In the genomic region with DNA sequence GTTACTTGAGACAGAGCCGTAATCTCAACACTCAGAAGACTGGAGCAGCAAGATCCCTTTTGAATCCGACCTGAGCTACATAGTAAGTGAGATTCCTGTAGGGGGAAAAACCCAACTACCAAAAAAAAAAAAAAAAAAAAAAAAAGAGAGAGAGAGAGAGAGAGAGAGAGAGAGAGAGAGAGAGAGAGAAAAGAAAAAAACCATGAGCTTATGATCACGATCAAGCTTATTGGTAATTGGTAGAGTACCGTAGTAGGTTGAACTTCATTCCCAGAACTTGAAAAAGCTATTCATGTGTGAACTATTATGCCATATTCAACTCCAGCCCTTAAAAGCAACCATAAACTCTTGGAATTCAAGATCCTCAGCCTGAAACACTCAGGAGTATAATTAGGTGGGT, we compare ENCODE assay signal across 8 mouse cellular contexts. TPM values are rescaled to one million over a fixed set of nuclear protein-coding genes. Genes with fewer than 3 reads are reported as not detected.
DNase-seq lines count a peak whose midpoint lies in the region; ATAC-seq lines count a peak whose summit lies in the region.

No protein-coding gene starts in this region.

- no peaks in the 10 kb centered on the region for H3K36me3 ChIP-seq in lung, embryonic 16.5 days (ENCODE audit: control insufficient read depth, insufficient read depth, low read length)
- H3K36me3 ChIP-seq in embryonic facial prominence, embryonic 14.5 days (ENCODE audit: control insufficient read depth, insufficient read depth, low read length) = no peaks in the 10 kb centered on the region
- no peaks in the 10 kb centered on the region for H3K36me3 ChIP-seq in intestine, embryonic 14.5 days (ENCODE audit: control insufficient read depth, insufficient read depth, low read length)
- H3K36me3 ChIP-seq in neural tube, embryonic 12.5 days = no peaks in the 10 kb centered on the region

- H3K4me2 ChIP-seq in lung, embryonic 16.5 days (ENCODE audit: low read depth, low read length) = peak overlapping the region; percentile 71
- H3K4me2 ChIP-seq in embryonic facial prominence, embryonic 14.5 days (ENCODE audit: low read depth, low read length) = peak overlapping the region; percentile 58
- peak overlapping the region; percentile 71 for H3K4me2 ChIP-seq in intestine, embryonic 14.5 days (ENCODE audit: low read length)
- peak overlapping the region; percentile 77 for H3K4me2 ChIP-seq in neural tube, embryonic 12.5 days (replicated peaks)

- peaks cover 53% of the 10 kb centered on the region for H3K4me1 ChIP-seq in lung, embryonic 16.5 days (replicated peaks; ENCODE audit: control insufficient read depth, insufficient read depth, low read length)
- H3K4me1 ChIP-seq in embryonic facial prominence, embryonic 14.5 days (ENCODE audit: control insufficient read depth, insufficient read depth, low read length) = peaks cover 71% of the 10 kb centered on the region
- H3K4me1 ChIP-seq in intestine, embryonic 14.5 days (replicated peaks; ENCODE audit: control insufficient read depth, insufficient read depth, low read length) = peaks cover 51% of the 10 kb centered on the region
- H3K4me1 ChIP-seq in neural tube, embryonic 12.5 days = peaks cover 24% of the 10 kb centered on the region

- intact Hi-C loops in gastrocnemius, postnatal 14 days (cut with DNase I; ENCODE audit: low total_unique reads) = no loop called here

- no peaks in the 10 kb centered on the region for H3K27me3 ChIP-seq in lung, embryonic 16.5 days (ENCODE audit: control insufficient read depth, insufficient read depth, low read depth, low read length)
- H3K27me3 ChIP-seq in embryonic facial prominence, embryonic 14.5 days (replicated peaks; ENCODE audit: control insufficient read depth, insufficient read depth, low read length) = no peaks in the 10 kb centered on the region
- 0 out of 2 replicates have a peak, but pooled peaks cover 11% of the 10 kb centered on the region for H3K27me3 ChIP-seq in intestine, embryonic 14.5 days (replicated peaks; ENCODE audit: control insufficient read depth, insufficient read depth, low read length)
- H3K27me3 ChIP-seq in neural tube, embryonic 12.5 days (replicated peaks) = peaks cover 21% of the 10 kb centered on the region

- H3K27ac ChIP-seq in lung, embryonic 16.5 days (ENCODE audit: low read length) = peak overlapping the region; percentile 98
- H3K27ac ChIP-seq in embryonic facial prominence, embryonic 14.5 days (replicated peaks; ENCODE audit: low read depth, low read length) = peak overlapping the region; percentile 98
- peak overlapping the region; percentile 85 for H3K27ac ChIP-seq in intestine, embryonic 14.5 days (ENCODE audit: low read depth)
- H3K27ac ChIP-seq in neural tube, embryonic 12.5 days = no peak overlapping the region

- WGBS in lung, embryonic 16.5 days = 53% methylated on average over 4 of the region's 4 CpGs
- 24% methylated on average over 4 of the region's 4 CpGs for WGBS in embryonic facial prominence, embryonic 14.5 days
- WGBS in intestine, embryonic 14.5 days = 79% methylated on average over 4 of the region's 4 CpGs
- WGBS in neural tube, embryonic 12.5 days = 68% methylated on average over 4 of the region's 4 CpGs

- H3K9me3 ChIP-seq in lung, embryonic 16.5 days (ENCODE audit: control insufficient read depth, low read length) = no peaks in the 10 kb centered on the region
- no peaks in the 10 kb centered on the region for H3K9me3 ChIP-seq in embryonic facial prominence, embryonic 14.5 days (ENCODE audit: control insufficient read depth, low read length)
- no peaks in the 10 kb centered on the region for H3K9me3 ChIP-seq in intestine, embryonic 14.5 days (ENCODE audit: control insufficient read depth, low read length)
- H3K9me3 ChIP-seq in neural tube, embryonic 12.5 days = no peaks in the 10 kb centered on the region

- H3K9ac ChIP-seq in lung, embryonic 16.5 days (ENCODE audit: low read length) = peak overlapping the region; percentile 97
- H3K9ac ChIP-seq in embryonic facial prominence, embryonic 14.5 days (ENCODE audit: low read depth, low read length) = peak overlapping the region; percentile 95
- H3K9ac ChIP-seq in intestine, embryonic 14.5 days (ENCODE audit: low read length) = peak overlapping the region; percentile 79; the same call in 1 of the 2 replicates
- no peak overlapping the region for H3K9ac ChIP-seq in neural tube, embryonic 12.5 days

- H3K4me3 ChIP-seq in lung, embryonic 16.5 days (ENCODE audit: low read length) = peak overlapping the region; percentile 82
- peak overlapping the region; percentile 83 for H3K4me3 ChIP-seq in embryonic facial prominence, embryonic 14.5 days (ENCODE audit: low read depth, low read length)
- H3K4me3 ChIP-seq in intestine, embryonic 14.5 days (ENCODE audit: low read depth, low read length) = peak overlapping the region; percentile 50
- peak overlapping the region; percentile 45; the same call in 1 of the 2 replicates for H3K4me3 ChIP-seq in neural tube, embryonic 12.5 days

- no peak for DNase-seq in lung, postnatal 36 days
- DNase-seq in embryonic facial prominence, embryonic 14.5 days (ENCODE audit: low spot score) = no peak
- no peak for DNase-seq in intestine, embryonic 14.5 days (ENCODE audit: low spot score)
- DNase-seq in gastrocnemius, postnatal 14 days = no peak
- no peak for DNase-seq in spleen, adult 12 weeks (ENCODE audit: low spot score)
- no peak for DNase-seq in layer of hippocampus, adult 18-20 months (ENCODE audit: low spot score in 2 of 2)

- ATAC-seq in lung, embryonic 16.5 days (ENCODE audit: low read depth) = no peak
- no peak for ATAC-seq in embryonic facial prominence, embryonic 14.5 days (ENCODE audit: low read depth)
- no peak for ATAC-seq in intestine, embryonic 14.5 days (replicated peaks; ENCODE audit: low FRiP score, low TSS enrichment, low read depth)
- no peak for ATAC-seq in neural tube, embryonic 12.5 days (ENCODE audit: low FRiP score, low read depth)

RNA-seq across cellular contexts. Expression of a gene that starts 1.3 kb away (rescaled TPM):
- polyA plus RNA-seq in lung, embryonic 16.5 days (2015; fragmentation: Nextera tagmentation; extraction: Ambion mirVana) = 973 and 1,115 TPM in 2 replicates
- 1,306 and 1,330 TPM in 2 replicates for polyA plus RNA-seq in embryonic facial prominence, embryonic 14.5 days (2014; fragmentation: Nextera tagmentation; extraction: Ambion mirVana)
- polyA plus RNA-seq in intestine, embryonic 14.5 days (2014; fragmentation: Nextera tagmentation; extraction: Ambion mirVana) = 377 and 383 TPM in 2 replicates
- 207 and 228 TPM in 2 replicates for polyA plus RNA-seq in neural tube, embryonic 12.5 days (2016; fragmentation: Nextera tagmentation; extraction: Ambion mirVana)
- 100 to 1,000 TPM in 1 of 2 experiments, 10 to 100 TPM in 1; 90.8 to 119 TPM for total RNA-seq in gastrocnemius, postnatal 14 days (2021)
- 1 to 10 TPM; 8.7 to 9.2 TPM for total RNA-seq in layer of hippocampus, adult 18-20 months (2021)

RNA-seq across cellular contexts. Expression of a gene that starts 57.0 kb away (rescaled TPM):
- polyA plus RNA-seq in lung, embryonic 16.5 days (2015; fragmentation: Nextera tagmentation; extraction: Ambion mirVana) = 18.8 and 21.5 TPM in 2 replicates
- polyA plus RNA-seq in embryonic facial prominence, embryonic 14.5 days (2014; fragmentation: Nextera tagmentation; extraction: Ambion mirVana) = 17.4 and 17.5 TPM in 2 replicates
- polyA plus RNA-seq in intestine, embryonic 14.5 days (2014; fragmentation: Nextera tagmentation; extraction: Ambion mirVana) = 17.4 and 19.2 TPM in 2 replicates
- 17.5 and 18.1 TPM in 2 replicates for polyA plus RNA-seq in neural tube, embryonic 12.5 days (2016; fragmentation: Nextera tagmentation; extraction: Ambion mirVana)
- total RNA-seq in gastrocnemius, postnatal 14 days (2021) = 1 to 10 TPM; 5.0 to 6.4 TPM
- total RNA-seq in layer of hippocampus, adult 18-20 months (2021) = 10 to 100 TPM; 10.8 to 11.4 TPM
